Comparison of ENCODE assay signal across 23 mouse cellular contexts in the genomic region with DNA sequence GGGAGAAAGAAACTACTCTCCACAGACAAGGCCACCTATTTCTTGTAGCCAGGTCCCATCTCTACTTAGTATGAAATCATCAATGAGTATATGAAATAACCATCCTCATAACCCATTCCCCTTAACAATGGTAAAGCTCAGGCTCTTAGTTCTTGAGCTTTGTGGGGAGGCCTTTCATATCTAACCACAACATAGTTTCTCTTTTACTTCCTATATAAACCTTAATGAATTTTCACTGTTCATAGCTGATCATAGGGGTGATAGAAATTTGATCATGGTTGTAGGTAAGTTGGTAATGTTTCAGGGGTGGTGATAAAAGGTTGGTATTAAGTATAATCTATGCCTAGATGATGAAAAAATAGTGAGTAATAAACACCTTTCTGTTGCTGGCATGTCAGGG.
"Had no signal": no experiment of that assay in that cellular context is flagged by ENCODE, and none has a peak within 500 bp of the region (broad histone marks: within the 10 kb centered on the region; RNA-seq: fewer than 3 reads in every experiment).

No protein-coding gene starts in this region.

- H3K4me1 ChIP-seq: kidney, embryonic 15.5 days; limb, embryonic 10.5 days; limb, embryonic 13.5 days; liver, embryonic 12.5 days; liver, embryonic 15.5 days; lung, embryonic 15.5 days; midbrain, embryonic 12.5 days; midbrain, embryonic 15.5 days; neural tube, embryonic 12.5 days; neural tube, embryonic 15.5 days; stomach, embryonic 15.5 days had no signal

- H3K4me2 ChIP-seq: kidney, embryonic 15.5 days; limb, embryonic 13.5 days; liver, embryonic 12.5 days; liver, embryonic 15.5 days; lung, embryonic 15.5 days; midbrain, embryonic 12.5 days; midbrain, embryonic 15.5 days; neural tube, embryonic 12.5 days; neural tube, embryonic 15.5 days; stomach, embryonic 15.5 days had no signal

- H3K27me3 ChIP-seq: kidney, embryonic 15.5 days; limb, embryonic 13.5 days; liver, embryonic 12.5 days; liver, embryonic 15.5 days; lung, embryonic 15.5 days; midbrain, embryonic 12.5 days; midbrain, embryonic 15.5 days; neural tube, embryonic 12.5 days; neural tube, embryonic 15.5 days; stomach, embryonic 15.5 days had no signal

- H3K27ac ChIP-seq: kidney, embryonic 15.5 days; limb, embryonic 10.5 days; limb, embryonic 13.5 days; liver, embryonic 12.5 days; liver, embryonic 15.5 days; lung, embryonic 15.5 days; midbrain, embryonic 12.5 days; midbrain, embryonic 15.5 days; neural tube, embryonic 12.5 days; neural tube, embryonic 15.5 days; stomach, embryonic 15.5 days had no signal

- H3K36me3 ChIP-seq: kidney, embryonic 15.5 days; limb, embryonic 10.5 days; limb, embryonic 13.5 days; liver, embryonic 12.5 days; liver, embryonic 15.5 days; lung, embryonic 15.5 days; midbrain, embryonic 12.5 days; midbrain, embryonic 15.5 days; neural tube, embryonic 12.5 days; neural tube, embryonic 15.5 days; stomach, embryonic 15.5 days had no signal

- DNase-seq: kidney, adult 8-10 months; kidney, postnatal 10 days; kidney, postnatal 36 days; liver; lung, adult 18-20 months; lung, postnatal 10 days; lung, postnatal 36 days; right cerebral cortex, adult 18-20 months; right cerebral cortex, postnatal 14 days; right cerebral cortex, postnatal 4 days; thymus, postnatal 25 days had no signal

- H3K9me3 ChIP-seq: kidney, embryonic 15.5 days; limb, embryonic 10.5 days; limb, embryonic 13.5 days; liver, embryonic 12.5 days; liver, embryonic 15.5 days; lung, embryonic 15.5 days; midbrain, embryonic 12.5 days; midbrain, embryonic 15.5 days; neural tube, embryonic 12.5 days; neural tube, embryonic 15.5 days; stomach, embryonic 15.5 days had no signal

- H3K4me3 ChIP-seq: kidney, embryonic 15.5 days; limb, embryonic 10.5 days; limb, embryonic 13.5 days; liver, embryonic 12.5 days; liver, embryonic 15.5 days; lung, embryonic 15.5 days; midbrain, embryonic 12.5 days; midbrain, embryonic 15.5 days; neural tube, embryonic 12.5 days; neural tube, embryonic 15.5 days; stomach, embryonic 15.5 days had no signal

- ATAC-seq: intestine, postnatal 0 days; liver, embryonic 12.5 days; midbrain, embryonic 15.5 days had no signal

- H3K9ac ChIP-seq: kidney, embryonic 15.5 days; limb, embryonic 13.5 days; liver, embryonic 12.5 days; liver, embryonic 15.5 days; lung, embryonic 15.5 days; midbrain, embryonic 12.5 days; midbrain, embryonic 15.5 days; neural tube, embryonic 12.5 days; neural tube, embryonic 15.5 days; stomach, embryonic 15.5 days had no signal
